In the genomic region with DNA sequence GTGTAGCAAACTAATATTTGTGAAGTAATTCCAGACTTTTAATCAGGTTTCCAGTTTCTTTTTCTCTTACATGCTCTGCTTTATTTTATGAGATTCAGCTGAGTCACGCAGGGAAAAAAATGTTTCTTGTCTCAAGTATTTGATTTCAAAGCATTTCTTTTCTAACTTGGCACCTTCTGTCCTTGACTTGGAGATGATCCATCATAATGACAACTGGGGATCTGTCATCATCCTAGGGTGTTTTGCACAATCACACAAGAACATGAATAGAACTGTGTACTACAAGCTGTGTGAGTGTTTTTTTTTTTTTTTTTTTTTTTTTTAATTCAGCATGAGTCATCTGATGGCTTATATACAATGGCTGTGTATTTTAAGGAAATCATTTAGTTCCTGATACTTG, we compare ENCODE assay signal across 10 mouse cellular contexts.
A peak's percentile ranks its signal among the peaks of the same experiment; 100 is the strongest.
DNase-seq lines count a peak whose midpoint lies in the region.
"Had no signal": no experiment of that assay in that cellular context is flagged by ENCODE, and none has a peak within 500 bp of the region (broad histone marks: within the 10 kb centered on the region; RNA-seq: fewer than 3 reads in every experiment).

No protein-coding gene starts in this region.

- DNase-seq in adrenal gland, adult 2 months, result peak; percentile 78
- no peak for DNase-seq in adrenal gland, adult 18-20 months (ENCODE audit: low spot score in 2 of 2)
- peak; percentile 11 to 16 for DNase-seq in heart, postnatal 10 days
- DNase-seq in heart, adult 11 months, result no peak
- peak; percentile 50 for DNase-seq in right cerebral cortex, adult 18-20 months
- no peak for DNase-seq in right cerebral cortex, postnatal 4 days
- DNase-seq in skeletal muscle tissue, adult 2 months (ENCODE audit: low read depth, low spot score), result peak; percentile 67
- DNase-seq in thymus, adult 18-20 months, result no peak
- DNase-seq: cerebellum, adult 2 months; kidney, adult 2 months had no signal

- intact Hi-C loops in heart, postnatal 10 days (cut with DNase I), result no loop called here

Comparison
In these comparisons a context has a peak if more than half of its experiments do, and no peak if none do; other contexts are left out.
1. DNase-seq: peak in adrenal gland, adult 2 months (single experiment), heart, postnatal 10 days (2 of 2), right cerebral cortex, adult 18-20 months (single experiment) and skeletal muscle tissue, adult 2 months (single experiment); none in adrenal gland, adult 18-20 months (0 of 2), heart, adult 11 months (single experiment), right cerebral cortex, postnatal 4 days (single experiment) and thymus, adult 18-20 months (0 of 2).